Comparison of ENCODE assay signal across 21 mouse cellular contexts in the genomic region with DNA sequence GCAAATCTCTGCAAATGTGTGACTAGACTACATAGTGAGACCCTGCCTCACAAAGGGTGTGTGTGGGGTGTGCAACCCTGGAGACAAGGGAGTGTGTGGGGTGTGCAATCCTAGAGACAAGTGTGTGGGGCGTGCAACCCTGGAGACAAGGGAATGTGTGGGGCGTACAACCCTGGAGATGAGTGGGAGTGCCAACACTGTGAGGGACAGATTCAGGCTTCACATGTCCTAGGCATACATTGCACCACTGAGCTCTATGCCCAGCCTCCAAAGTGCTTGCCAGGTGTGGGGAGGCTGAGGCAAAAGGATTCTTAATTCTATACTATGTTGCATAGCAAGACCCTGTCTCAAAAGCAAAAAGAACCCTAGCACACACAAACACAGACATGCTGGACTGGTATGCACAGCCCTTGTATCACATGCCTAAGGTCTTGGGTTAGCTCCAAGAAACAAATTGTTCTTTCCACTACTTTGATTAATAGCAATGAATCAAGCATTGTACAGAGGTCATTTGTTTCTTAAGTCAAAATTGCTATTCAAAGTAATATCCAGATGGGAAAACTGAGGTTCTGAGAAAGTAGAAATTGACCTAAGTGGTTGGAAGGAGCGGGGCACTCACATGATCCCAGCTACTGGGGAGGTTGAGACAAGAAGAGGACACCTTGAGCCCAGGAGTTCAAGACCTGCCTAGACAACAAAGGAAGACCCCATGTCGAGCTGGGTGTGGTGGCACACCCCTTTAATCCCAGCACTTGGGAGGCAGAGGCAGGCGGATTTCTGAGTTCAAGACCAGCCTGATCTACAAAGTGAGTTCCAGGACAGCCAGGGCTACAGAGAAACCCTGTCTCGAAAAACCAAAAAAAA. TPM values are rescaled to one million over a fixed set of nuclear protein-coding genes. Genes with fewer than 3 reads are reported as not detected.
DNase-seq lines count a peak whose midpoint lies in the region; ATAC-seq and TF ChIP-seq lines count a peak whose summit lies in the region.
"Had no signal": no experiment of that assay in that cellular context is flagged by ENCODE, and none has a peak within 500 bp of the region (broad histone marks: within the 10 kb centered on the region; RNA-seq: fewer than 3 reads in every experiment).

No protein-coding gene starts in this region.

- TF ChIP-seq EP300 in lung, postnatal 0 days (IDR thresholded peaks at IDR 0.05) = peak; percentile 14; the same call in 1 of the 2 replicates

- peaks cover 2% of the 10 kb centered on the region; the same call in 1 of the 2 replicates for H3K36me3 ChIP-seq in kidney, adult 2 months (ENCODE audit: control insufficient read depth, insufficient read depth, low read length)
- peaks cover 13% of the 10 kb centered on the region; the same call in 1 of the 2 replicates for H3K36me3 ChIP-seq in lung, postnatal 0 days (ENCODE audit: insufficient read depth, low read length)
- H3K36me3 ChIP-seq in liver, embryonic 15.5 days (replicated peaks) = peaks cover 58% of the 10 kb centered on the region
- peaks cover 67% of the 10 kb centered on the region for H3K36me3 ChIP-seq in limb, embryonic 10.5 days

- no peaks in the 10 kb centered on the region for H3K27me3 ChIP-seq in kidney, adult 2 months (replicated peaks; ENCODE audit: control insufficient read depth, insufficient read depth, low read length)
- no peaks in the 10 kb centered on the region for H3K27me3 ChIP-seq in lung, postnatal 0 days (replicated peaks; ENCODE audit: insufficient read depth, low read length)
- H3K27me3 ChIP-seq in liver, embryonic 15.5 days = no peaks in the 10 kb centered on the region
- H3K27me3 ChIP-seq in limb, embryonic 10.5 days (ENCODE audit: low read depth, poor library complexity, severe bottlenecking) = no peaks in the 10 kb centered on the region
- H3K27me3 ChIP-seq: forebrain, embryonic 13.5 days; intestine, embryonic 15.5 days had no signal

- H3K4me1 ChIP-seq in kidney, adult 2 months (ENCODE audit: control insufficient read depth, insufficient read depth, low read length) = peaks cover 11% of the 10 kb centered on the region; the same call in 1 of the 2 replicates
- H3K4me1 ChIP-seq in lung, postnatal 0 days (ENCODE audit: insufficient read depth, low read depth, low read length) = peaks cover 8% of the 10 kb centered on the region; the same call in 1 of the 2 replicates
- peaks cover 30% of the 10 kb centered on the region for H3K4me1 ChIP-seq in liver, embryonic 15.5 days (replicated peaks)
- H3K4me1 ChIP-seq in limb, embryonic 10.5 days = peaks cover 20% of the 10 kb centered on the region

- peak; percentile 32 for DNase-seq in kidney, adult 2 months
- no peak for DNase-seq in kidney, adult 9 months
- DNase-seq in lung, postnatal 0 days (ENCODE audit: low spot score) = peak; percentile 55
- no peak for DNase-seq in lung, postnatal 4 days
- DNase-seq in adipocyte (ENCODE audit: low spot score) = peak; percentile 83
- no peak for DNase-seq in limb, embryonic 10.5 days (ENCODE audit: low spot score)
- DNase-seq in gastrocnemius, postnatal 25 days = no peak
- DNase-seq: adrenal gland, postnatal 10 days; cerebellum, adult 9-10 months; heart, postnatal 14 days; left cerebral cortex, postnatal 4 days; lung, embryonic 14.5 days; midbrain, embryonic 14.5 days; retina, postnatal 1 day; thymus, postnatal 36 days had no signal

- no peak for ATAC-seq in lung, postnatal 0 days
- ATAC-seq in liver, embryonic 15.5 days (ENCODE audit: insufficient read depth) = no peak
- ATAC-seq: forebrain, embryonic 13.5 days; intestine, embryonic 15.5 days had no signal

- no peak overlapping the region for H3K9ac ChIP-seq in lung, postnatal 0 days (replicated peaks; ENCODE audit: low read depth)
- H3K9ac ChIP-seq in liver, embryonic 15.5 days = no peak overlapping the region
- H3K9ac ChIP-seq: forebrain, embryonic 13.5 days; hindbrain, embryonic 14.5 days; intestine, embryonic 15.5 days; lung, embryonic 14.5 days had no signal

- TF ChIP-seq POLR2A in kidney, adult 2 months (IDR thresholded peaks at IDR 0.05; ENCODE audit: low read depth, low read length) = no peak

- H3K4me3 ChIP-seq in kidney, adult 2 months (ENCODE audit: insufficient read depth, low read depth, low read length) = no peak overlapping the region
- no peak overlapping the region for H3K4me3 ChIP-seq in lung, postnatal 0 days (ENCODE audit: low read depth, low read length)
- no peak overlapping the region for H3K4me3 ChIP-seq in liver, embryonic 15.5 days (replicated peaks)
- H3K4me3 ChIP-seq in limb, embryonic 10.5 days = no peak overlapping the region
- H3K4me3 ChIP-seq: forebrain, embryonic 13.5 days; intestine, embryonic 15.5 days had no signal

- H3K9me3 ChIP-seq in lung, postnatal 0 days (ENCODE audit: low read length) = no peaks in the 10 kb centered on the region
- no peaks in the 10 kb centered on the region for H3K9me3 ChIP-seq in liver, embryonic 15.5 days (replicated peaks)
- H3K9me3 ChIP-seq in limb, embryonic 10.5 days (replicated peaks) = no peaks in the 10 kb centered on the region
- H3K9me3 ChIP-seq: forebrain, embryonic 13.5 days; G1E; intestine, embryonic 15.5 days had no signal

- no peak overlapping the region for H3K27ac ChIP-seq in kidney, adult 2 months (ENCODE audit: insufficient read depth, low read depth, low read length)
- no peak overlapping the region for H3K27ac ChIP-seq in lung, postnatal 0 days (ENCODE audit: low read length)
- H3K27ac ChIP-seq in liver, embryonic 15.5 days (replicated peaks) = peak overlapping the region; percentile 100
- H3K27ac ChIP-seq in limb, embryonic 10.5 days = no peak overlapping the region
- H3K27ac ChIP-seq: forebrain, embryonic 13.5 days; hindbrain, embryonic 14.5 days; intestine, embryonic 15.5 days had no signal

- 77% methylated on average over 6 of the region's 6 CpGs for WGBS in kidney, adult 2 months
- WGBS in lung, postnatal 0 days = 81% methylated on average over 5 of the region's 6 CpGs
- 75% methylated on average over 6 of the region's 6 CpGs for WGBS in liver, embryonic 15.5 days (ENCODE audit: insufficient replicate concordance)
- WGBS in limb, embryonic 10.5 days = 89% methylated on average over 6 of the region's 6 CpGs

- H3K4me2 ChIP-seq in lung, postnatal 0 days (replicated peaks; ENCODE audit: low read depth, low read length) = no peak overlapping the region
- H3K4me2 ChIP-seq in liver, embryonic 15.5 days = no peak overlapping the region
- H3K4me2 ChIP-seq: forebrain, embryonic 13.5 days; heart, embryonic 11.5 days; hindbrain, embryonic 14.5 days; intestine, embryonic 15.5 days; lung, embryonic 14.5 days had no signal

- no peak for TF ChIP-seq CTCF in kidney, adult 2 months (conservative IDR thresholded peaks at IDR 0.05; ENCODE audit: insufficient read depth, insufficient read length, low read depth, low read length)
- no peak for TF ChIP-seq CTCF in lung, postnatal 0 days (IDR thresholded peaks at IDR 0.05)

RNA-seq across cellular contexts. Expression of a gene that starts 1.8 kb away (rescaled TPM):
- polyA plus RNA-seq in kidney, adult 2 months (2012; rRNA removed) = 47.4 and 49.3 TPM in 2 replicates
- 57.5 and 59.3 TPM in 2 replicates for polyA plus RNA-seq in lung, postnatal 0 days (2015; fragmentation: Nextera tagmentation; extraction: Ambion mirVana)
- 1,466 and 1,543 TPM in 2 replicates for polyA plus RNA-seq in liver, embryonic 15.5 days (2015; fragmentation: Nextera tagmentation; extraction: Ambion mirVana)
- polyA plus RNA-seq in limb, embryonic 10.5 days (2016; fragmentation: Nextera tagmentation; extraction: Ambion mirVana) = 174 and 195 TPM in 2 replicates
- total RNA-seq in gastrocnemius, postnatal 25 days (2021) = 10 to 100 TPM; 20.3 to 24.3 TPM

RNA-seq across cellular contexts. Expression of a gene that starts 11.3 kb away (rescaled TPM):
- 23.6 and 31.5 TPM in 2 replicates for polyA plus RNA-seq in kidney, adult 2 months (2012; rRNA removed)
- polyA plus RNA-seq in lung, postnatal 0 days (2015; fragmentation: Nextera tagmentation; extraction: Ambion mirVana) = 50.0 and 52.7 TPM in 2 replicates
- polyA plus RNA-seq in liver, embryonic 15.5 days (2015; fragmentation: Nextera tagmentation; extraction: Ambion mirVana) = 226 and 228 TPM in 2 replicates
- 515 and 551 TPM in 2 replicates for polyA plus RNA-seq in limb, embryonic 10.5 days (2016; fragmentation: Nextera tagmentation; extraction: Ambion mirVana)
- 10 to 100 TPM; 10.8 to 12.8 TPM for total RNA-seq in gastrocnemius, postnatal 25 days (2021)

RNA-seq across cellular contexts. Expression of a gene that starts 15.7 kb away (rescaled TPM):
- polyA plus RNA-seq in kidney, adult 2 months (2012; rRNA removed) = 31.2 and 34.1 TPM in 2 replicates
- polyA plus RNA-seq in lung, postnatal 0 days (2015; fragmentation: Nextera tagmentation; extraction: Ambion mirVana) = 24.5 and 26.1 TPM in 2 replicates
- polyA plus RNA-seq in liver, embryonic 15.5 days (2015; fragmentation: Nextera tagmentation; extraction: Ambion mirVana) = 14.6 and 15.1 TPM in 2 replicates
- 29.3 and 32.2 TPM in 2 replicates for polyA plus RNA-seq in limb, embryonic 10.5 days (2016; fragmentation: Nextera tagmentation; extraction: Ambion mirVana)
- total RNA-seq in gastrocnemius, postnatal 25 days (2021) = 10 to 100 TPM; 13.5 to 14.5 TPM

RNA-seq across cellular contexts. Expression of a gene that starts 20.0 kb away (rescaled TPM):
- 41.9 and 45.8 TPM in 2 replicates for polyA plus RNA-seq in kidney, adult 2 months (2012; rRNA removed)
- 38.3 and 42.1 TPM in 2 replicates for polyA plus RNA-seq in lung, postnatal 0 days (2015; fragmentation: Nextera tagmentation; extraction: Ambion mirVana)
- 17.9 and 18.4 TPM in 2 replicates for polyA plus RNA-seq in liver, embryonic 15.5 days (2015; fragmentation: Nextera tagmentation; extraction: Ambion mirVana)
- 45.3 and 46.9 TPM in 2 replicates for polyA plus RNA-seq in limb, embryonic 10.5 days (2016; fragmentation: Nextera tagmentation; extraction: Ambion mirVana)
- 10 to 100 TPM; 11.0 to 11.2 TPM for total RNA-seq in gastrocnemius, postnatal 25 days (2021)

RNA-seq across cellular contexts. Expression of a gene that starts 25.7 kb away (rescaled TPM):
- polyA plus RNA-seq in kidney, adult 2 months (2012; rRNA removed) = 164 and 194 TPM in 2 replicates
- 8.1 and 10.3 TPM in 2 replicates for polyA plus RNA-seq in lung, postnatal 0 days (2015; fragmentation: Nextera tagmentation; extraction: Ambion mirVana)
- 9.6 and 10.4 TPM in 2 replicates for polyA plus RNA-seq in liver, embryonic 15.5 days (2015; fragmentation: Nextera tagmentation; extraction: Ambion mirVana)
- 6.9 and 9.9 TPM in 2 replicates for polyA plus RNA-seq in limb, embryonic 10.5 days (2016; fragmentation: Nextera tagmentation; extraction: Ambion mirVana)
- total RNA-seq in gastrocnemius, postnatal 25 days (2021) = 10 to 100 TPM; 12.0 to 12.2 TPM

Comparison
In these comparisons a context has a peak if more than half of its experiments do, and no peak if none do; other contexts are left out.
1. DNase-seq: peak in kidney, adult 2 months (single experiment), lung, postnatal 0 days (single experiment) and adipocyte (single experiment); none in kidney, adult 9 months (single experiment), lung, postnatal 4 days (0 of 2), limb, embryonic 10.5 days (single experiment) and gastrocnemius, postnatal 25 days (single experiment).